Mouse (Mus musculus): Measurements from ENCODE around the gene Fat1. TPM values are rescaled to one million over a fixed set of nuclear protein-coding genes. Genes with fewer than 3 reads are reported as not detected.

Fat1 gene
- polyA plus RNA-seq, 1 experiment = 24.4 TPM

DNA sequence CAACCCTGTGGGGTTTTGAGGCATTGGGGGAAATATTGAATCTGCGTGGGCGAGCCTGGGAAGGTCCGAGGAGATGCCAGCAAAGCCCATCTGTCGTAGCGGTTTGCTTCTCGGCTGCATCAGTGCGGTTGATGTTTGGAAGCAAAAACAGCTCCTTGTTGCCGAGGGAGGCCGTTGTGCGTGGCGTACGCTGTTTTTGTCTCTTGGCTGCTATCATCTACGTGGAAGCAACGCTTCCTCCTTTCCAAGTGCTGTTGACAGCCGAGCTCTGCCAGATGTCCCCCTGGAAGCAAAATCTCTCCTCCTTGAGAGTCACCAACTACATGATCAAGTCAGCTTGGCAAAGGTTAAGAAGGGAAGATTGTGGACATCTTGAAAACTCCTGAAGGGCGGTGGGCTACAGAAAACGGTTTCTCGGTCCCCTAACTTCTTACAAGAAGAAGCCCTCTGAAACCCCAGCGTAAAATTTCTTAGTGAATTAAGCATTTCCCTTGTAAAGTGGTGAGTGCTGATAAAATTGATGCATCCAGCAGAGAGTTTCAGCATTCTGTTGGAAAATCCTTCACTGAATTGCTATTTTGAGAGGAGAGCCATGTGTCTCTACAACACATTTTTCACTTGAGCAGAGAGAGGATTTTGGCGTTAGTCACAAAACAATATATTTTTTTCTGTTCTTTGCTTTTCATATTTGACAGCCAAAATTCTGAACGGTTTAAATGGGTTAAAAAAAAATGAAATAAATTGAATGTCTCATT is 86.8 kb downstream of the Fat1 start:
- TF ChIP-seq CTCF (IDR thresholded peaks at IDR 0.05; ENCODE audit: control insufficient read depth, insufficient read depth, insufficient read length) = no peak
- no peak for TF ChIP-seq USF1 (IDR thresholded peaks at IDR 0.05; ENCODE audit: low read depth)
- TF ChIP-seq CEBPB (IDR thresholded peaks at IDR 0.05; ENCODE audit: low read depth) = no peak
- no peak for TF ChIP-seq MYOG (IDR thresholded peaks at IDR 0.05; ENCODE audit: control insufficient read depth, extremely low read depth, insufficient read length)
- TF ChIP-seq FOSL1 (IDR thresholded peaks at IDR 0.05; ENCODE audit: insufficient read depth, low read length, poor library complexity, severe bottlenecking) = no peak
- no peak for TF ChIP-seq MYOD1 (IDR thresholded peaks at IDR 0.05; ENCODE audit: control insufficient read depth, insufficient read length, low read depth)
- TF ChIP-seq MAX (IDR thresholded peaks at IDR 0.05) = no peak
- peaks cover 1% of the 10 kb centered on the region for H3K79me3 ChIP-seq (ENCODE audit: low read depth)
- peaks cover 76% of the 10 kb centered on the region for H3K36me3 ChIP-seq (ENCODE audit: control insufficient read depth, insufficient read depth)
- H3ac ChIP-seq (ENCODE audit: control insufficient read depth, insufficient read length, low read depth) = no peak overlapping the region
- H3K27me3 ChIP-seq (ENCODE audit: control insufficient read depth, insufficient read depth, insufficient read length) = no peaks in the 10 kb centered on the region
- no peak overlapping the region for H3K4me3 ChIP-seq (ENCODE audit: insufficient read depth, poor library complexity, severe bottlenecking)
- H3K79me2 ChIP-seq (ENCODE audit: control insufficient read depth, insufficient read depth) = no peaks in the 10 kb centered on the region

DNA sequence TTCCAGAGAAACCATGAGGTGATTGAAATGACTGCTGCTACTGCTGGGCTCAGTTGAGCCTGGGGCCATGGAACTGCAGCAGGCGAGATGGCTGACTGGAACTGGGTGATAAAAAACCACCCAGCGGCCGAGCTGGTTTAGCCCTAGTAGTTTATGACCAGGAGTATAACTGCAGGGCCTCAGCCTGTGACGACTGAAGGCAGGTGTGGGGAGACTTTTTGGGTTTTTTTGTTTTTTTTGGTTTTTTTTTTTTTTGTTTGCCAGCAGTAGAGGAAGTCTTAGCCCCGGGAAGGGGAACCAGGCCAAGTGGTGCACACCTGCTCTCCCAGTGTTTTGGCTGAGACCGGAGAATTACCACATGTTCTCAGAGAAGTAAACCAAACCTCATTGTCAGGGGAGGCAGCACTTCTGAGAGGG is 92.8 kb downstream of the Fat1 start:
- Histone ChIP-seq H3K79me2 (ENCODE audit: control insufficient read depth, insufficient read depth) (no peaks in the 10 kb centered on the region), H3K27me3 (ENCODE audit: control insufficient read depth, insufficient read depth, insufficient read length) (no peaks in the 10 kb centered on the region), H3K79me3 (ENCODE audit: low read depth) (peaks cover 1% of the 10 kb centered on the region), H3K36me3 (ENCODE audit: control insufficient read depth, insufficient read depth) (peaks cover 81% of the 10 kb centered on the region), H3K4me3 (ENCODE audit: insufficient read depth, poor library complexity, severe bottlenecking) (no peak overlapping the region), H3ac (ENCODE audit: control insufficient read depth, insufficient read length, low read depth) (no peak overlapping the region)
- TF ChIP-seq MAX (IDR thresholded peaks at IDR 0.05) (no peak), MYOG (IDR thresholded peaks at IDR 0.05; ENCODE audit: control insufficient read depth, extremely low read depth, insufficient read length) (no peak), CEBPB (IDR thresholded peaks at IDR 0.05; ENCODE audit: low read depth) (no peak)

DNA sequence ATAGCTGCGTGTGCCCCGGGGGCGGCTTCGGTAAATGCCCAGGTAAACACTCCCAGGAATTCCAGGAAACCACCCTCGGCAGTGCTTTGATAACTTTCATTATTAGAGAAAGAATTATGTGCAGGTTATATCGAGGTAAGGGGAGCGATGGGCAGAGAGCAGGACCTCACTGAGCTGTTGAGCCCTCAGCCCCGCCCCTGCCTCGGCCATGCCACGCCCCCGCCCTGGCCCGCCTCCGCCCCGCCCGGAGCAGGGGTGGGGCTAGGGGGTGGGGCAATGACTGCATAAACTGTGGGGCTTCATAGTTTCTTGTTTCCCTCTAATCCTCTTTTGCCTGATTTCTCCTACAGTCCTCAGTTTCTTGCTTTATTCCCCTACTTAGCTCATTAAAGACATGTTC is 103.1 kb downstream of the Fat1 start:
- no peak overlapping the region for H3ac ChIP-seq (ENCODE audit: control insufficient read depth, insufficient read length, low read depth)
- H3K4me3 ChIP-seq (ENCODE audit: insufficient read depth, poor library complexity, severe bottlenecking) = no peak overlapping the region
- no peaks in the 10 kb centered on the region for H3K79me3 ChIP-seq (ENCODE audit: low read depth)
- H3K36me3 ChIP-seq (ENCODE audit: control insufficient read depth, insufficient read depth) = peaks cover 93% of the 10 kb centered on the region
- H3K27me3 ChIP-seq (ENCODE audit: control insufficient read depth, insufficient read depth, insufficient read length) = no peaks in the 10 kb centered on the region
- no peaks in the 10 kb centered on the region for H3K79me2 ChIP-seq (ENCODE audit: control insufficient read depth, insufficient read depth)
- TF ChIP-seq MAX (IDR thresholded peaks at IDR 0.05) (no peak), FOSL1 (IDR thresholded peaks at IDR 0.05; ENCODE audit: insufficient read depth, low read length, poor library complexity, severe bottlenecking) (no peak), CEBPB (IDR thresholded peaks at IDR 0.05; ENCODE audit: low read depth) (no peak), CTCF (IDR thresholded peaks at IDR 0.05; ENCODE audit: control insufficient read depth, insufficient read depth, insufficient read length) (no peak), MYOG (IDR thresholded peaks at IDR 0.05; ENCODE audit: control insufficient read depth, extremely low read depth, insufficient read length) (no peak), USF1 (IDR thresholded peaks at IDR 0.05; ENCODE audit: low read depth) (no peak), MYOD1 (IDR thresholded peaks at IDR 0.05; ENCODE audit: control insufficient read depth, insufficient read length, low read depth) (no peak)

DNA sequence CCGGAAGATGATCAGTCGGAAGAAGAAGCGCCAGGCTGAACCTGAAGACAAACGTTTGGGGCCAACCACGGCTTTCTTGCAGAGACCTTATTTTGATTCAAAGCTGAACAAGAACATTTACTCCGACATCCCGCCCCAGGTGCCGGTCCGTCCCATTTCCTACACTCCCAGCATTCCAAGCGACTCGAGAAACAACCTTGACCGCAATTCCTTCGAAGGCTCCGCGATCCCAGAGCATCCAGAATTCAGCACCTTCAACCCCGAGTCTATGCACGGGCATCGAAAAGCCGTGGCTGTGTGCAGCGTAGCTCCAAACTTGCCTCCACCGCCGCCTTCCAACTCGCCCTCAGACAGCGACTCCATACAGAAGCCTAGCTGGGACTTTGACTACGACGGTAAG is 108.9 kb downstream of the Fat1 start:
- no peak overlapping the region for H3ac ChIP-seq (ENCODE audit: control insufficient read depth, insufficient read length, low read depth)

DNA sequence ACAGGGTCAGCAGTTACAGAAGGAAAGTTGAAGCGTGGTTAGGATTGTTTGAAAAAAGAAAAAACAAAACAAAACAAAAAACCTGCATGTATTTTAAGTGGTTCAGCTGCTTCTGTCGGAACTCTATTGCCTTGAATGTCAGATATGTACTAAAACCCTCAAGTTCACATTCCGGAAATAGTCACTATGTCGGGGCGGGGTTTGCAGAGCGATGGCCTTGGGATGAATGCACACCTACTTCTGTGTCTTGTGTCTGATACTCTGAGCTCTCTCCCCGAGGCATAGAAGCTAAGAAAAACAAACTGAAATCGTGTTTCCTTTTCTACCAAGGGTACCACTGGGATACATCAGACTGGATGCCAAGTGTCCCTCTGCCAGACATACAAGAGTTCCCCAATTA is 115.2 kb downstream of the Fat1 start:
- peaks cover 48% of the 10 kb centered on the region for H3K36me3 ChIP-seq (ENCODE audit: control insufficient read depth, insufficient read depth)
- H3K79me3 ChIP-seq (ENCODE audit: low read depth) = no peaks in the 10 kb centered on the region
- TF ChIP-seq MYOG (IDR thresholded peaks at IDR 0.05; ENCODE audit: control insufficient read depth, extremely low read depth, insufficient read length) (no peak), MYOD1 (IDR thresholded peaks at IDR 0.05; ENCODE audit: control insufficient read depth, insufficient read length, low read depth) (no peak), CEBPB (IDR thresholded peaks at IDR 0.05; ENCODE audit: low read depth) (no peak), USF1 (IDR thresholded peaks at IDR 0.05; ENCODE audit: low read depth) (no peak), FOSL1 (IDR thresholded peaks at IDR 0.05; ENCODE audit: insufficient read depth, low read length, poor library complexity, severe bottlenecking) (no peak), CTCF (IDR thresholded peaks at IDR 0.05; ENCODE audit: control insufficient read depth, insufficient read depth, insufficient read length) (no peak), MAX (IDR thresholded peaks at IDR 0.05) (no peak)

More for the DNA sequence above, 108.9 kb downstream of the Fat1 start:
- TF ChIP-seq MYOD1 (IDR thresholded peaks at IDR 0.05; ENCODE audit: control insufficient read depth, insufficient read length, low read depth) (no peak), FOSL1 (IDR thresholded peaks at IDR 0.05; ENCODE audit: insufficient read depth, low read length, poor library complexity, severe bottlenecking) (no peak), CEBPB (IDR thresholded peaks at IDR 0.05; ENCODE audit: low read depth) (no peak), CTCF (IDR thresholded peaks at IDR 0.05; ENCODE audit: control insufficient read depth, insufficient read depth, insufficient read length) (no peak), USF1 (IDR thresholded peaks at IDR 0.05; ENCODE audit: low read depth) (no peak)
- no peaks in the 10 kb centered on the region for H3K27me3 ChIP-seq (ENCODE audit: control insufficient read depth, insufficient read depth, insufficient read length)
- peaks cover 70% of the 10 kb centered on the region for H3K36me3 ChIP-seq (ENCODE audit: control insufficient read depth, insufficient read depth)
- H3K79me2 ChIP-seq (ENCODE audit: control insufficient read depth, insufficient read depth) = no peaks in the 10 kb centered on the region
- no peaks in the 10 kb centered on the region for H3K79me3 ChIP-seq (ENCODE audit: low read depth)
- no peak overlapping the region for H3K4me3 ChIP-seq (ENCODE audit: insufficient read depth, poor library complexity, severe bottlenecking)

DNA sequence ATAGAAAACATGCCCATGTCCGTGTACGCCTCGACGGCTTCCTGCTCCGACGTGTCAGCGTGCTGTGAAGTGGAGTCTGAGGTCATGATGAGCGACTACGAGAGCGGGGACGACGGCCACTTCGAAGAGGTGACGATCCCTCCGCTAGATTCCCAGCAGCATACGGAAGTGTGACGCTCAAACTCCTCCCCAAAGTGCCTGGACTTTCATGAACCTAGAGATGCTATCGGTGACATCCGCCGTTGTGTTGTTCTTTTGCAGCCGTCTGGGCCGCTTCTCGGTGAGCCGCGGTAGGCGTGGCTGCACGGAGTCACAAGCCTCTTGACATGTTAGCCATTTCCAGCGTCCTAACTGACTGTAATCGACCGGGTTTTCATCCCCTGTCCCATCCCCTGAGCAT is 116.0 kb downstream of the Fat1 start:
- TF ChIP-seq FOSL1 (IDR thresholded peaks at IDR 0.05; ENCODE audit: insufficient read depth, low read length, poor library complexity, severe bottlenecking) (no peak), MYOD1 (IDR thresholded peaks at IDR 0.05; ENCODE audit: control insufficient read depth, insufficient read length, low read depth) (no peak), CEBPB (IDR thresholded peaks at IDR 0.05; ENCODE audit: low read depth) (no peak), CTCF (IDR thresholded peaks at IDR 0.05; ENCODE audit: control insufficient read depth, insufficient read depth, insufficient read length) (no peak), MAX (IDR thresholded peaks at IDR 0.05) (no peak), USF1 (IDR thresholded peaks at IDR 0.05; ENCODE audit: low read depth) (no peak), MYOG (IDR thresholded peaks at IDR 0.05; ENCODE audit: control insufficient read depth, extremely low read depth, insufficient read length) (no peak)

More for the DNA sequence above, 115.2 kb downstream of the Fat1 start:
- Histone ChIP-seq H3ac (ENCODE audit: control insufficient read depth, insufficient read length, low read depth) (no peak overlapping the region), H3K27me3 (ENCODE audit: control insufficient read depth, insufficient read depth, insufficient read length) (no peaks in the 10 kb centered on the region), H3K79me2 (ENCODE audit: control insufficient read depth, insufficient read depth) (no peaks in the 10 kb centered on the region), H3K4me3 (ENCODE audit: insufficient read depth, poor library complexity, severe bottlenecking) (no peak overlapping the region)

More for the DNA sequence above, 116.0 kb downstream of the Fat1 start:
- Histone ChIP-seq H3K27me3 (ENCODE audit: control insufficient read depth, insufficient read depth, insufficient read length) (no peaks in the 10 kb centered on the region), H3ac (ENCODE audit: control insufficient read depth, insufficient read length, low read depth) (no peak overlapping the region), H3K79me2 (ENCODE audit: control insufficient read depth, insufficient read depth) (no peaks in the 10 kb centered on the region), H3K4me3 (ENCODE audit: insufficient read depth, poor library complexity, severe bottlenecking) (no peak overlapping the region), H3K79me3 (ENCODE audit: low read depth) (no peaks in the 10 kb centered on the region), H3K36me3 (ENCODE audit: control insufficient read depth, insufficient read depth) (peaks cover 44% of the 10 kb centered on the region)

Data from C2C12 (cell line).